Mouse (Mus musculus): Measurements from ENCODE around the gene Rnf10. TPM values are rescaled to one million over a fixed set of nuclear protein-coding genes. Genes with fewer than 3 reads are reported as not detected.
A peak's percentile ranks its signal among the peaks of the same experiment; 100 is the strongest.

The Rnf10 gene
- polyA plus RNA-seq, 1 experiment = 180 TPM

DNA sequence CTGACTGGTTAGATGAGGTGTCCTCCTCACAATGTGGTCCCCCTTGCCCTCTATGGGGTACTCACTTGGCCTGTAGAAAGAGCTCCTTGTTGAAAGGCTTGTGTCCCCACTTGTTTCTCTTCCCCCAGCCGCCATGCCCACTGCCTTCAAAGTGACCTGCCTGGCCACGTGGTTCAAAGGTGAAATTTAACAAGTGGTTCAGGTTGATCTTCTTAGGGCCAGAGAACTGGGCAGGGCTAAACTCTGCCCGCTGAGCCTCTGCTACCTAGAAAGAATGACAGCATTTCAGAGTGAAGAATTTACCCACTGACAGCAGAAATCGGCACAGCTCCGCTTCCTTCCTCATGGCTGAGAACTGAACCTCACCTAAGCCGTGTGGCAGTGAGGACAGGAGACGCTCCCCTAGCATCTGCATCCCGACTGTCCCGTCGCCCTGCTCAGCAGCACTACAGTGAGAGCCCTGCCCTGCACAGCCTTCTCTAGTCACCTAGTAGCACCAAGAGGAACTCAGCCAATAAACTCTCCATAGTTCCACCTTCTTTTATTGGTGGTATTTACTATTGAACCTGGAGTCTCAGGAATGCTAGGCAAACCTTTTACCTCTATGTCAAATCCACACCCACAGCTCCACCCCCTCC, 15.7 kb downstream of the Rnf10 start:
- Histone ChIP-seq H3K36me3 (ENCODE audit: control insufficient read depth, insufficient read depth, low read length, poor library complexity, severe bottlenecking) (peaks cover 58% of the 10 kb centered on the region), H3K9ac (ENCODE audit: low read depth, poor library complexity, severe bottlenecking) (no peak overlapping the region), H3K27ac (ENCODE audit: insufficient read depth, low read length) (no peak overlapping the region), H3K9me3 (replicated peaks; ENCODE audit: control insufficient read depth, insufficient read depth, low read length, poor library complexity, severe bottlenecking) (no peaks in the 10 kb centered on the region), H3K4me1 (ENCODE audit: control insufficient read depth, insufficient read depth, low read length) (no peaks in the 10 kb centered on the region), H3K4me3 (ENCODE audit: low read depth, low read length) (no peak overlapping the region), H3K27me3 (ENCODE audit: control insufficient read depth, insufficient read depth, low read length, poor library complexity, severe bottlenecking) (no peaks in the 10 kb centered on the region)
- no peak for TF ChIP-seq EP300 (IDR thresholded peaks at IDR 0.05; ENCODE audit: insufficient read depth, low read depth, low read length)
- no peak for TF ChIP-seq CTCF (IDR thresholded peaks at IDR 0.05; ENCODE audit: low read depth, low read length)
- TF ChIP-seq POLR2A (IDR thresholded peaks at IDR 0.05; ENCODE audit: insufficient read depth, low read length) = no peak

GRCm38 (mm10) chr5:115255472-115255871, 17.2 kb downstream of the Rnf10 start:
- Histone ChIP-seq H3K27me3 (ENCODE audit: control insufficient read depth, insufficient read depth, low read length, poor library complexity, severe bottlenecking) (no peaks in the 10 kb centered on the region), H3K4me3 (ENCODE audit: low read depth, low read length) (no peak overlapping the region), H3K9ac (ENCODE audit: low read depth, poor library complexity, severe bottlenecking) (no peak overlapping the region), H3K4me1 (ENCODE audit: control insufficient read depth, insufficient read depth, low read length) (no peaks in the 10 kb centered on the region), H3K9me3 (replicated peaks; ENCODE audit: control insufficient read depth, insufficient read depth, low read length, poor library complexity, severe bottlenecking) (no peaks in the 10 kb centered on the region), H3K36me3 (ENCODE audit: control insufficient read depth, insufficient read depth, low read length, poor library complexity, severe bottlenecking) (peaks cover 61% of the 10 kb centered on the region), H3K27ac (ENCODE audit: insufficient read depth, low read length) (no peak overlapping the region)
- TF ChIP-seq CTCF (IDR thresholded peaks at IDR 0.05; ENCODE audit: low read depth, low read length) (no peak), POLR2A (IDR thresholded peaks at IDR 0.05; ENCODE audit: insufficient read depth, low read length) (no peak), EP300 (IDR thresholded peaks at IDR 0.05; ENCODE audit: insufficient read depth, low read depth, low read length) (no peak)

DNA sequence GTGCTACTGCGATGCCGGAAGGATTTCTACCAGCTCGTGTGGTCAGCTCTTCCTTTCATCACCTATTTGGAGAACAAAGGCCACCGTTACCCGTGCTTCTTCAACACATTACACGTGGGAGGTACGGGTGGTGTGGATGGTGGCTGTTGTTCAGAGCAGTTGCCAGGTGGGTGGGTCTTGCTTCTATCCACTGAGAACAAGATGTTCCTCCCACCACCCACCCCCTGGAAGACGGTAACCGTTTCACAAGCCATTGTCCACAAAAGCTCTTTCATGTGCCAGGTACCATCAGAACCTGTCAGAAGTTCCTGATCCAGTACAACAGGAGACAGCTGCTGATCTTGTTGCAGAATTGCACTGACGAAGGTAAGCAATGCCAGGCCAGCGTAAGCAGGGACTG, 32.5 kb downstream of the Rnf10 start:
- H3K4me3 ChIP-seq (ENCODE audit: low read depth, low read length) = no peak overlapping the region
- no peaks in the 10 kb centered on the region for H3K27me3 ChIP-seq (ENCODE audit: control insufficient read depth, insufficient read depth, low read length, poor library complexity, severe bottlenecking)
- no peak overlapping the region for H3K27ac ChIP-seq (ENCODE audit: insufficient read depth, low read length)
- no peaks in the 10 kb centered on the region for H3K9me3 ChIP-seq (replicated peaks; ENCODE audit: control insufficient read depth, insufficient read depth, low read length, poor library complexity, severe bottlenecking)
- H3K36me3 ChIP-seq (ENCODE audit: control insufficient read depth, insufficient read depth, low read length, poor library complexity, severe bottlenecking) = peaks cover 51% of the 10 kb centered on the region
- H3K4me1 ChIP-seq (ENCODE audit: control insufficient read depth, insufficient read depth, low read length) = no peaks in the 10 kb centered on the region
- TF ChIP-seq EP300 (IDR thresholded peaks at IDR 0.05; ENCODE audit: insufficient read depth, low read depth, low read length) (no peak), CTCF (IDR thresholded peaks at IDR 0.05; ENCODE audit: low read depth, low read length) (no peak), POLR2A (IDR thresholded peaks at IDR 0.05; ENCODE audit: insufficient read depth, low read length) (no peak)
- H3K9ac ChIP-seq (ENCODE audit: low read depth, poor library complexity, severe bottlenecking) = no peak overlapping the region

- no peak for TF ChIP-seq POLR2A (IDR thresholded peaks at IDR 0.05; ENCODE audit: insufficient read depth, low read length)
- no peak for TF ChIP-seq EP300 (IDR thresholded peaks at IDR 0.05; ENCODE audit: insufficient read depth, low read depth, low read length)
- no peak for TF ChIP-seq CTCF (IDR thresholded peaks at IDR 0.05; ENCODE audit: low read depth, low read length)
- Histone ChIP-seq H3K27ac (ENCODE audit: insufficient read depth, low read length) (no peak overlapping the region), H3K36me3 (ENCODE audit: control insufficient read depth, insufficient read depth, low read length, poor library complexity, severe bottlenecking) (peaks cover 41% of the 10 kb centered on the region), H3K27me3 (ENCODE audit: control insufficient read depth, insufficient read depth, low read length, poor library complexity, severe bottlenecking) (no peaks in the 10 kb centered on the region), H3K9me3 (replicated peaks; ENCODE audit: control insufficient read depth, insufficient read depth, low read length, poor library complexity, severe bottlenecking) (no peaks in the 10 kb centered on the region), H3K4me1 (ENCODE audit: control insufficient read depth, insufficient read depth, low read length) (no peaks in the 10 kb centered on the region), H3K9ac (ENCODE audit: low read depth, poor library complexity, severe bottlenecking) (peak overlapping the region; percentile 83), H3K4me3 (ENCODE audit: low read depth, low read length) (0 out of 2 replicates have a peak overlapping the region, but pooled peaks have one; percentile 18)
These were observed 33.9 kb downstream of the Rnf10 start for GRCm38 (mm10) chr5:115238729-115239195.

DNA sequence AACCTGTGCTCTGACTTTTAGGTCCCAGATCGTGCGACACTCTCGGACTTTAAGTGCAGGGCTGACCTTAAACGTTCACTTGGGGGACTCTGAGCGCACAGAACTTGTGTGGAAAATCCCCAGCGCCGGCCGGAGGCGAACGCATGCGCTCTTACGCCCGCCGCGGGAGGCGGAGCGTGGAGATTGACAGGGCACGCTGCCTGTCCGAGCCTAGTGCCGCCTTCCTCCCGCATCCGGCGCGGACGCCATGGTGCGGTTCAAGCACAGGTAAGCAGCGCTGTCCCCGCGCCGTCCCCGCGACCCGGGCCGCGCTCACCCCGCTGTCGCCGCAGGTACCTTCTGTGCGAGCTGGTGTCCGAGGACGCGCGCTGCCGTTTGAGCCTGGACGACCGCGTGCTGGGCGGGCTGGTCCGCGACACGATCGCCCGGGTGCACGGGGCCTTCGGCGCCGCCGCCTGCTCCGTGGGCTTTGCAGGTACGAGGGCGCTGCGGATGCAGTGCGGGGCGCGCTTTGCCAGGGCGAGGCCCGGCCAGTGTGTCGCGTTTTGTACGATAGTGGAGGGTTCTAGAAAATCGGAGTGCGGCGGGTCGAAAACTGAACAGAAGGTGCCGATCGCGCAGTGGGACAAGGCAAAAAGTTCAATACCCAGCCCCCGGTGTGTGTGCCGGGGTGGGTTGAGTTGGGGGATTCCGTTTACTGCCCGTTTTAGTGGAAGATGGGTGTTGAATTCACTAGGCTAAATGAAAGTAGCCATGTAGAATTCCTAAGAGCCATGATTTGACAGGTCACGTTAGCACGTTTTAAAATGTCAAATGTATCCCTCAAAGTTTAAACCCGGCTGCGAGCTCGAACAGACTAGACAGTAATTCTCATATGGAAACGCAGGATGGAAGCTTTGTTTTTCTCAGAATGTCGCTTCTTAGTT, 34.6 kb downstream of the Rnf10 start:
- Histone ChIP-seq H3K9me3 (replicated peaks; ENCODE audit: control insufficient read depth, insufficient read depth, low read length, poor library complexity, severe bottlenecking) (no peaks in the 10 kb centered on the region), H3K27me3 (ENCODE audit: control insufficient read depth, insufficient read depth, low read length, poor library complexity, severe bottlenecking) (no peaks in the 10 kb centered on the region), H3K4me1 (ENCODE audit: control insufficient read depth, insufficient read depth, low read length) (peaks cover under 1% of the 10 kb centered on the region), H3K4me3 (ENCODE audit: low read depth, low read length) (peak overlapping the region; percentile 83), H3K9ac (ENCODE audit: low read depth, poor library complexity, severe bottlenecking) (peak overlapping the region; percentile 83), H3K36me3 (ENCODE audit: control insufficient read depth, insufficient read depth, low read length, poor library complexity, severe bottlenecking) (peaks cover 34% of the 10 kb centered on the region), H3K27ac (ENCODE audit: insufficient read depth, low read length) (peak overlapping the region; percentile 34; the same call in 1 of the 2 replicates)
- peak; percentile 57 for TF ChIP-seq POLR2A (IDR thresholded peaks at IDR 0.05; ENCODE audit: insufficient read depth, low read length)
- TF ChIP-seq CTCF (IDR thresholded peaks at IDR 0.05; ENCODE audit: low read depth, low read length) = no peak
- TF ChIP-seq EP300 (IDR thresholded peaks at IDR 0.05; ENCODE audit: insufficient read depth, low read depth, low read length) = 0 out of 2 replicates have a peak, but pooled peaks have one; percentile 2
